Mouse (Mus musculus): ENCODE data around the gene Pramef12.

GRCm38 (mm10) chr4:144377911-144378310 lies 30.4 kb downstream of the Pramef12 start, which contains the start of gene Pramef20:
- TF ChIP-seq CTCF (IDR thresholded peaks at IDR 0.05; ENCODE audit: low read depth, low read length) (no peak), POLR2A (IDR thresholded peaks at IDR 0.05; ENCODE audit: borderline replicate concordance, low read depth, low read length) (no peak)

Measured in bone marrow macrophage, adult 2 months (primary cell).